ENCODE assay signal across 17 mouse cellular contexts in the genomic region with DNA sequence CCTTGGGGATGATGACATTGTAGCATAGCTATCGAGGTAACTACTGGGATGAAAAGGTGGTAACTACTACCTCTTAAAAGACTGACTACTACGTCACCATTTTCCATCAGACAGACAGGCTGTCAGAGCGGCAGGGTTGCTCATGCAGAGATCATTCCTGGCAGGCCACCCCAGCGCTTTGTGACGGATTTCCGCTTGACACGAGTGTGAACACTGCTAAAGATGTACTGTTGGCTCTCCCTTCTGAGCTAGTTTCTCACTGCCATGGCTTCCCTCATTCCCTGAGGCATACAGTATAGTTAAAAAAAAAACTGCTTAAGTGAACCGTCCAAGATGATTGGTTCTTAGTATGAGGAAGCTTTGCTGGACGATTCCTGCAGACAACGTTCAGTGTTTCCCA. TPM values are rescaled to one million over a fixed set of nuclear protein-coding genes. Genes with fewer than 3 reads are reported as not detected.
A peak's percentile ranks its signal among the peaks of the same experiment; 100 is the strongest.
DNase-seq lines count a peak whose midpoint lies in the region; ATAC-seq and TF ChIP-seq lines count a peak whose summit lies in the region.
"Had no signal": no experiment of that assay in that cellular context is flagged by ENCODE, and none has a peak within 500 bp of the region (broad histone marks: within the 10 kb centered on the region; RNA-seq: fewer than 3 reads in every experiment).

No protein-coding gene starts in this region.

- no peak for TF ChIP-seq POLR2A in limb, embryonic 14.5 days (IDR thresholded peaks at IDR 0.05; ENCODE audit: borderline replicate concordance, extremely low read depth, insufficient read depth, insufficient read length)
- TF ChIP-seq POLR2A in brain, embryonic 14.5 days (IDR thresholded peaks at IDR 0.05; ENCODE audit: borderline replicate concordance, extremely low read depth, insufficient read depth, insufficient read length, poor library complexity, severe bottlenecking): no peak

- H3K4me1 ChIP-seq in forebrain, embryonic 14.5 days (ENCODE audit: control insufficient read depth, insufficient read depth, low read length): peaks cover 6% of the 10 kb centered on the region; the same call in 1 of the 2 replicates
- peaks cover 5% of the 10 kb centered on the region; the same call in 1 of the 2 replicates for H3K4me1 ChIP-seq in forebrain, embryonic 15.5 days
- H3K4me1 ChIP-seq in limb, embryonic 14.5 days (ENCODE audit: control insufficient read depth, insufficient read depth, low read length): peaks cover 18% of the 10 kb centered on the region
- peaks cover 24% of the 10 kb centered on the region for H3K4me1 ChIP-seq in limb, embryonic 10.5 days
- peaks cover 8% of the 10 kb centered on the region; the same call in 1 of the 2 replicates for H3K4me1 ChIP-seq in lung, postnatal 0 days (ENCODE audit: insufficient read depth, low read depth, low read length)
- H3K4me1 ChIP-seq in hindbrain, embryonic 12.5 days: peaks cover 19% of the 10 kb centered on the region

- TF ChIP-seq EP300 in lung, postnatal 0 days (IDR thresholded peaks at IDR 0.05): no peak

- no peak for TF ChIP-seq CTCF in brain, embryonic 14.5 days (IDR thresholded peaks at IDR 0.05; ENCODE audit: borderline replicate concordance, extremely low read depth, insufficient read depth, insufficient read length)
- TF ChIP-seq CTCF in lung, postnatal 0 days (IDR thresholded peaks at IDR 0.05): no peak

- H3K36me3 ChIP-seq in forebrain, embryonic 14.5 days (ENCODE audit: control insufficient read depth, insufficient read depth, low read length): no peaks in the 10 kb centered on the region
- H3K36me3 ChIP-seq in forebrain, embryonic 15.5 days: no peaks in the 10 kb centered on the region
- no peaks in the 10 kb centered on the region for H3K36me3 ChIP-seq in limb, embryonic 14.5 days (ENCODE audit: control insufficient read depth, insufficient read depth, low read length)
- no peaks in the 10 kb centered on the region for H3K36me3 ChIP-seq in limb, embryonic 10.5 days
- H3K36me3 ChIP-seq in lung, postnatal 0 days (ENCODE audit: insufficient read depth, low read length): no peaks in the 10 kb centered on the region
- H3K36me3 ChIP-seq in hindbrain, embryonic 12.5 days: no peaks in the 10 kb centered on the region
- H3K36me3 ChIP-seq: midbrain, embryonic 12.5 days; neural tube, embryonic 15.5 days had no signal

- no peak overlapping the region for H3K4me3 ChIP-seq in forebrain, embryonic 14.5 days (ENCODE audit: low read depth, low read length)
- no peak overlapping the region for H3K4me3 ChIP-seq in forebrain, embryonic 15.5 days
- H3K4me3 ChIP-seq in limb, embryonic 14.5 days (replicated peaks; ENCODE audit: low read length): no peak overlapping the region
- H3K4me3 ChIP-seq in limb, embryonic 10.5 days: no peak overlapping the region
- H3K4me3 ChIP-seq in lung, postnatal 0 days (ENCODE audit: low read depth, low read length): no peak overlapping the region
- H3K4me3 ChIP-seq in hindbrain, embryonic 12.5 days: no peak overlapping the region
- H3K4me3 ChIP-seq: gastrocnemius, adult 2 months; midbrain, embryonic 12.5 days; myocyte; neural tube, embryonic 15.5 days had no signal

- DNase-seq in forebrain, embryonic 14.5 days (ENCODE audit: low spot score): peak; percentile 41
- peak; percentile 18 for DNase-seq in limb, embryonic 14.5 days (ENCODE audit: low spot score)
- DNase-seq in limb, embryonic 10.5 days (ENCODE audit: low spot score): no peak
- peak; percentile 62 for DNase-seq in brain, embryonic 14.5 days (ENCODE audit: low read depth)
- peak; percentile 44 for DNase-seq in lung, postnatal 0 days (ENCODE audit: low spot score)
- DNase-seq in thymus, adult 18-20 months: no peak
- DNase-seq: adrenal gland, adult 8-10 months; cerebellum, adult 18-20 months; gastrocnemius, adult 2 months had no signal

- H3K27me3 ChIP-seq in forebrain, embryonic 14.5 days (replicated peaks; ENCODE audit: control insufficient read depth, insufficient read depth, low read length): no peaks in the 10 kb centered on the region
- H3K27me3 ChIP-seq in forebrain, embryonic 15.5 days: no peaks in the 10 kb centered on the region
- no peaks in the 10 kb centered on the region for H3K27me3 ChIP-seq in limb, embryonic 14.5 days (ENCODE audit: control insufficient read depth, insufficient read depth, low read length)
- H3K27me3 ChIP-seq in limb, embryonic 10.5 days (ENCODE audit: low read depth, poor library complexity, severe bottlenecking): no peaks in the 10 kb centered on the region
- no peaks in the 10 kb centered on the region for H3K27me3 ChIP-seq in lung, postnatal 0 days (replicated peaks; ENCODE audit: insufficient read depth, low read length)
- H3K27me3 ChIP-seq in hindbrain, embryonic 12.5 days: no peaks in the 10 kb centered on the region
- H3K27me3 ChIP-seq: midbrain, embryonic 12.5 days; neural tube, embryonic 15.5 days had no signal

- H3K27ac ChIP-seq in forebrain, embryonic 14.5 days (ENCODE audit: low read depth, low read length): no peak overlapping the region
- H3K27ac ChIP-seq in forebrain, embryonic 15.5 days (replicated peaks): no peak overlapping the region
- H3K27ac ChIP-seq in limb, embryonic 14.5 days (replicated peaks; ENCODE audit: low read depth, low read length): no peak overlapping the region
- H3K27ac ChIP-seq in limb, embryonic 10.5 days: no peak overlapping the region
- no peak overlapping the region for H3K27ac ChIP-seq in lung, postnatal 0 days (ENCODE audit: low read length)
- H3K27ac ChIP-seq in hindbrain, embryonic 12.5 days: no peak overlapping the region
- H3K27ac ChIP-seq: gastrocnemius, adult 2 months; hindbrain, postnatal 0 days; macrophage; midbrain, embryonic 12.5 days; neural tube, embryonic 15.5 days had no signal

- H3K4me2 ChIP-seq in forebrain, embryonic 14.5 days (ENCODE audit: low read length): no peak overlapping the region
- H3K4me2 ChIP-seq in forebrain, embryonic 15.5 days (replicated peaks): no peak overlapping the region
- H3K4me2 ChIP-seq in limb, embryonic 14.5 days (replicated peaks; ENCODE audit: low read depth, low read length, severe bottlenecking): no peak overlapping the region
- no peak overlapping the region for H3K4me2 ChIP-seq in lung, postnatal 0 days (replicated peaks; ENCODE audit: low read depth, low read length)
- no peak overlapping the region for H3K4me2 ChIP-seq in hindbrain, embryonic 12.5 days (replicated peaks)
- H3K4me2 ChIP-seq: midbrain, embryonic 12.5 days; neural tube, embryonic 15.5 days had no signal

- peak; percentile 26; the same call in 1 of the 2 replicates for ATAC-seq in forebrain, embryonic 14.5 days
- ATAC-seq in forebrain, embryonic 15.5 days (replicated peaks): no peak
- no peak for ATAC-seq in limb, embryonic 14.5 days (ENCODE audit: low FRiP score, low read depth)
- peak; percentile 29; the same call in 1 of the 2 replicates for ATAC-seq in lung, postnatal 0 days
- no peak for ATAC-seq in hindbrain, embryonic 12.5 days (ENCODE audit: low FRiP score)
- ATAC-seq: forebrain, embryonic 16.5 days; hindbrain, postnatal 0 days had no signal

- no peaks in the 10 kb centered on the region for H3K9me3 ChIP-seq in forebrain, embryonic 14.5 days (replicated peaks; ENCODE audit: control insufficient read depth, low read length)
- no peaks in the 10 kb centered on the region for H3K9me3 ChIP-seq in forebrain, embryonic 15.5 days
- H3K9me3 ChIP-seq in limb, embryonic 14.5 days (ENCODE audit: control insufficient read depth, low read length): no peaks in the 10 kb centered on the region
- H3K9me3 ChIP-seq in limb, embryonic 10.5 days (replicated peaks): no peaks in the 10 kb centered on the region
- H3K9me3 ChIP-seq in lung, postnatal 0 days (ENCODE audit: low read length): no peaks in the 10 kb centered on the region
- no peaks in the 10 kb centered on the region for H3K9me3 ChIP-seq in hindbrain, embryonic 12.5 days (replicated peaks)
- H3K9me3 ChIP-seq: midbrain, embryonic 12.5 days; neural tube, embryonic 15.5 days had no signal

- 65% methylated on average over 10 of the region's 10 CpGs for WGBS in forebrain, embryonic 14.5 days
- 60% methylated on average over 10 of the region's 10 CpGs for WGBS in forebrain, embryonic 15.5 days
- 65% methylated on average over 10 of the region's 10 CpGs for WGBS in limb, embryonic 14.5 days
- WGBS in limb, embryonic 10.5 days: 86% methylated on average over 10 of the region's 10 CpGs
- 57% methylated on average over 10 of the region's 10 CpGs for WGBS in lung, postnatal 0 days
- WGBS in hindbrain, embryonic 12.5 days: 73% methylated on average over 10 of the region's 10 CpGs

- no peak overlapping the region for H3K9ac ChIP-seq in forebrain, embryonic 14.5 days (ENCODE audit: low read length)
- H3K9ac ChIP-seq in forebrain, embryonic 15.5 days (replicated peaks): no peak overlapping the region
- H3K9ac ChIP-seq in limb, embryonic 14.5 days (ENCODE audit: low read depth, low read length, severe bottlenecking): no peak overlapping the region
- H3K9ac ChIP-seq in lung, postnatal 0 days (replicated peaks; ENCODE audit: low read depth): no peak overlapping the region
- H3K9ac ChIP-seq in hindbrain, embryonic 12.5 days: no peak overlapping the region
- H3K9ac ChIP-seq: midbrain, embryonic 12.5 days; neural tube, embryonic 15.5 days had no signal

RNA-seq across cellular contexts. Expression of gene Cald1, which starts 53.0 kb away (rescaled TPM):
- polyA plus RNA-seq in forebrain, embryonic 14.5 days (2014; fragmentation: Nextera tagmentation; extraction: Ambion mirVana): 46.4 and 48.7 TPM in 2 replicates
- 63.8 and 66.9 TPM in 2 replicates for polyA plus RNA-seq in forebrain, embryonic 15.5 days (2015; fragmentation: Nextera tagmentation; extraction: Ambion mirVana)
- polyA plus RNA-seq in limb, embryonic 14.5 days (2012; rRNA removed): 104 and 127 TPM in 2 replicates
- polyA plus RNA-seq in limb, embryonic 14.5 days (2014; fragmentation: Nextera tagmentation; extraction: Ambion mirVana): 231 and 262 TPM in 2 replicates
- 89.4 and 131 TPM in 2 replicates for polyA plus RNA-seq in limb, embryonic 10.5 days (2016; fragmentation: Nextera tagmentation; extraction: Ambion mirVana)
- 32.9 and 46.2 TPM in 2 replicates for polyA plus RNA-seq in brain, embryonic 14.5 days (2012; rRNA removed)
- 249 and 273 TPM in 2 replicates for polyA plus RNA-seq in lung, postnatal 0 days (2015; fragmentation: Nextera tagmentation; extraction: Ambion mirVana)
- 175 and 198 TPM in 2 replicates for polyA plus RNA-seq in hindbrain, embryonic 12.5 days (2016; fragmentation: Nextera tagmentation; extraction: Ambion mirVana)

Comparison
In these comparisons a context has a peak if more than half of its experiments do, and no peak if none do; other contexts are left out.
1. ATAC-seq: peak in forebrain, embryonic 14.5 days (single experiment) and lung, postnatal 0 days (single experiment); none in forebrain, embryonic 15.5 days (single experiment), limb, embryonic 14.5 days (single experiment) and hindbrain, embryonic 12.5 days (single experiment).
2. DNase-seq: peak in forebrain, embryonic 14.5 days (single experiment), limb, embryonic 14.5 days (single experiment), brain, embryonic 14.5 days (single experiment) and lung, postnatal 0 days (single experiment); none in limb, embryonic 10.5 days (single experiment) and thymus, adult 18-20 months (0 of 2).